Mouse (Mus musculus) heart, embryonic 14.5 days (tissue): Measurements from ENCODE around the gene Etl4. TPM values are rescaled to one million over a fixed set of nuclear protein-coding genes. Genes with fewer than 3 reads are reported as not detected.
"Not testable (repeated sequence)": the region's sequence is repeated elsewhere in the genome, so short reads cannot be mapped to it uniquely, and the experiment has no call there.

ENCODE experiments used
- ATAC-seq: fragments of 200-750 bp; cut with Nextera tagmentation; 2 replicates; pipeline ENCODE4 v1.8.0; 2017; ENCODE audit warnings: low read depth, moderate TSS enrichment; ENCODE audit not compliant: insufficient number of reproducible peaks, insufficient read depth, low FRiP score
- H3K27ac ChIP-seq, 2 experiments: fragments of 200-500 bp in 1 of 2; fragments of 300-500 bp in 1 of 2; sonication (generic) in 1 of 2; replicated peaks in 1 of 2; 2 replicates each; pipeline ENCODE4 v1.5.1; 2012 to 2014; ENCODE audit warnings: low read depth in 2 of 2, low read length in 2 of 2, control low read depth in 1 of 2, mild to moderate bottlenecking in 1 of 2, mixed read lengths in 1 of 2; ENCODE audit not compliant: control insufficient read depth in 1 of 2, insufficient read depth in 1 of 2
- H3K27me3 ChIP-seq: fragments of 300-500 bp; sonication (generic); 2 replicates; pipeline ENCODE4 v1.6.1; 2014; ENCODE audit warnings: mild to moderate bottlenecking, low read length, control low read depth; ENCODE audit not compliant: control insufficient read depth, insufficient read depth
- H3K36me3 ChIP-seq: fragments of 300-500 bp; sonication (generic); 2 replicates; pipeline ENCODE4 v1.6.1; 2014; ENCODE audit warnings: mild to moderate bottlenecking, control low read depth, low read length, mixed read lengths; ENCODE audit not compliant: control insufficient read depth, insufficient read depth
- H3K4me1 ChIP-seq, 2 experiments: fragments of 200-500 bp in 1 of 2; fragments of 300-500 bp in 1 of 2; sonication (generic) in 1 of 2; 2 replicates each; pipeline ENCODE4 v1.6.1; 2012 to 2014; ENCODE audit warnings: low read length in 2 of 2, control low read depth in 1 of 2, mixed read lengths in 1 of 2; ENCODE audit not compliant: control insufficient read depth in 2 of 2, insufficient read depth in 2 of 2
- H3K4me2 ChIP-seq: fragments of 300-500 bp; sonication (generic); 2 replicates; pipeline ENCODE4 v1.6.1; 2014; ENCODE audit warnings: mild to moderate bottlenecking, low read length
- H3K4me3 ChIP-seq, 2 experiments: fragments of 200-500 bp in 1 of 2; fragments of 300-500 bp in 1 of 2; sonication (generic) in 1 of 2; 2 replicates each; pipeline ENCODE4 v1.5.1; 2012 to 2014; ENCODE audit warnings: low read length in 2 of 2, mild to moderate bottlenecking in 2 of 2, control low read depth in 1 of 2, low read depth in 1 of 2, moderate library complexity in 1 of 2; ENCODE audit not compliant: control insufficient read depth in 1 of 2, insufficient read depth in 1 of 2
- H3K9ac ChIP-seq: fragments of 300-500 bp; sonication (generic); 2 replicates; pipeline ENCODE4 v1.6.1; 2014; ENCODE audit warnings: mild to moderate bottlenecking, low read length
- H3K9me3 ChIP-seq: fragments of 300-500 bp; sonication (generic); 2 replicates; pipeline ENCODE4 v1.6.1; 2016; ENCODE audit warnings: low read length, control low read depth; ENCODE audit not compliant: control insufficient read depth
- WGBS: fragments of 180-500 bp; shearing (Covaris S2); extraction: QIAGEN DNeasy Blood & Tissue Kit; methylation state at CpG from one replicate; pipeline ENCODE4 v1.1.7; 2014; 5-methylcytosine and 5-hydroxymethylcytosine counted together
- polyA plus RNA-seq: library from polyadenylated mRNA; unstranded; fragments of >200 nt; fragmentation: Nextera tagmentation; extraction: Ambion mirVana; gene quantifications from 2 replicates; pipeline ENCODE4 v1.2.1, GENCODE M21; 2014

Etl4 gene
- polyA plus RNA-seq, 1 experiment from 2014 or later, result 11.3 TPM

- 40% methylated on average over 5 of the region's 5 CpGs for WGBS
- no peak overlapping the region for H3K4me3 ChIP-seq
- no peaks in the 10 kb centered on the region for H3K9me3 ChIP-seq
- ATAC-seq, result no peak
- H3K27me3 ChIP-seq, result no peaks in the 10 kb centered on the region
- no peaks in the 10 kb centered on the region for H3K36me3 ChIP-seq
- H3K9ac ChIP-seq, result no peak overlapping the region
- H3K4me1 ChIP-seq, result peaks cover 2 to 3% of the 10 kb centered on the region in 2 experiments; a peak in 1 of 4 replicates
- H3K4me2 ChIP-seq, result no peak overlapping the region
- no peak overlapping the region; a peak in 1 of 4 replicates for H3K27ac ChIP-seq
Measured at GRCm38 (mm10) chr2:20167566-20167965, 258.0 kb downstream of the Etl4 start.

GRCm38 (mm10) chr2:20168156-20168555 is 258.6 kb downstream of the Etl4 start:
- 80% methylated on average over 4 of the region's 4 CpGs for WGBS

DNA sequence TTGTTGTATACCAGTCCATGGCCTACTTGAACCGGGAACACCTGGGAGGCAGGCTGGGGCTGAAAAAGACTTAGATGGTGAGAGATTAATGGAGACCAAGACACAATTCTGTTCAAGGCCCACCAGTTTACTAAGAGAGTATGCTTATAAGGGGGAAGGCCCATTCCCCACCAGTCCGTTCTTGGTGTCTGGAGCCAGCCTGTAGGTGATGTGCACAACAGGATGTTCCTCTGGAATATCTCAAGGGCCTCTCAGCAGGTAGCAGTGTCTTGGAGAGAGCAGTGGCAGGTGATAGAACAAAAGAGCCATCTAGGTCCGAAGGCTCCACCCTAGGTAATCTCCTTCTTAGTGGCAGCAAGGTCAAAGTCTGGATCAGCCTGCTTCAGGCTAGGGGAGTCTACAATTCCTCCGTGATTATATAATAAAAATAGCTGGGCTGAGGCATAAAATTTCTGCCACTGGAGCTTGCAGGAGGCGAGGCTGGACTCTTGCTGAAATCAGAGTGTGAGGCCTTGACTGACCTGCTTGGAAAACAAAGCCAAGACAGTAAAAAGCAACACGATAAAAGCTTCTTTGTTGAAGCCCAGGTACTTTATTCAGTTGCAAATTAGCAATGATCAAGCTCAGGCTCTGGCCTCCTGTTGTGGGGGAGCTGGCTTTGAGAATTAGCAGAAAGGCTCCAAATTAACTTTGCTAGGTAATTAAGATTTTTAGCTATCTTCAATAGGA is 267.0 kb downstream of the Etl4 start:
- 70% methylated on average over 6 of the region's 6 CpGs for WGBS
- not testable (repeated sequence) for H3K27ac ChIP-seq, H3K4me1 ChIP-seq, H3K4me2 ChIP-seq, H3K36me3 ChIP-seq, ATAC-seq, H3K9me3 ChIP-seq, H3K4me3 ChIP-seq, H3K9ac ChIP-seq, H3K27me3 ChIP-seq

More at GRCm38 (mm10) chr2:20168156-20168555, 258.6 kb downstream of the Etl4 start:
- no peak overlapping the region for H3K4me3 ChIP-seq
- no peak overlapping the region for H3K27ac ChIP-seq
- no peak overlapping the region for H3K9ac ChIP-seq
- no peak overlapping the region for H3K4me2 ChIP-seq
- H3K27me3 ChIP-seq, result no peaks in the 10 kb centered on the region
- peaks cover 2 to 3% of the 10 kb centered on the region in 2 experiments; a peak in 1 of 4 replicates for H3K4me1 ChIP-seq
- no peak for ATAC-seq
- H3K36me3 ChIP-seq, result no peaks in the 10 kb centered on the region
- no peaks in the 10 kb centered on the region for H3K9me3 ChIP-seq

- not testable (repeated sequence) for H3K27ac ChIP-seq, H3K27me3 ChIP-seq, H3K4me3 ChIP-seq, H3K9ac ChIP-seq, ATAC-seq, H3K4me2 ChIP-seq, H3K9me3 ChIP-seq, H3K36me3 ChIP-seq, H3K4me1 ChIP-seq
- WGBS, result 93% methylated on average over 3 of the region's 3 CpGs
Measured at GRCm38 (mm10) chr2:20177236-20177635, 267.7 kb downstream of the Etl4 start.

- not testable (repeated sequence) for H3K4me1 ChIP-seq, ATAC-seq, H3K4me3 ChIP-seq, H3K36me3 ChIP-seq, H3K9ac ChIP-seq, H3K27ac ChIP-seq, H3K27me3 ChIP-seq, H3K4me2 ChIP-seq, H3K9me3 ChIP-seq
- 77% methylated on average over 5 of the region's 5 CpGs for WGBS
Measured at GRCm38 (mm10) chr2:20180561-20180960, 271.0 kb downstream of the Etl4 start.

DNA sequence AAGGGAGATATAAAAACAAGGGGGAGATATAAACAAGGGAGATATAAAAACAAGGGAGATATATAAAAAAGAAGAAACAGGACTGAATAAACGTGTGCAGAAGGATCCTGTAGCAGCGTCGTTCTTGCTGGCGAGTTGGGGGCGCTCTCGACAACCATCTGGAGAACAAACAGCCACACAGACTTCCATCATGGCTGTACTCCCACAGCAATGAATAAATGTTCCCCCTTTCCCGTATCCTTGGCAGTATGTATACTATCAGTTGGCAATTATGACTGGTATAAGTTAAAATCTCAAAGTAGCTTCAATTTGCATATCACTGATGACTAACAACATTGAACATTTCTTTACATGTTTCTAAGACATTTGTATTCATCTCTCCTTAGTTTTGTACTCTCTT is 277.6 kb downstream of the Etl4 start:
- not testable (repeated sequence) for ATAC-seq, H3K9me3 ChIP-seq, H3K27me3 ChIP-seq, H3K4me2 ChIP-seq, H3K36me3 ChIP-seq, H3K9ac ChIP-seq, H3K4me3 ChIP-seq, H3K27ac ChIP-seq, H3K4me1 ChIP-seq
- WGBS, result 83% methylated on average over 7 of the region's 7 CpGs

DNA sequence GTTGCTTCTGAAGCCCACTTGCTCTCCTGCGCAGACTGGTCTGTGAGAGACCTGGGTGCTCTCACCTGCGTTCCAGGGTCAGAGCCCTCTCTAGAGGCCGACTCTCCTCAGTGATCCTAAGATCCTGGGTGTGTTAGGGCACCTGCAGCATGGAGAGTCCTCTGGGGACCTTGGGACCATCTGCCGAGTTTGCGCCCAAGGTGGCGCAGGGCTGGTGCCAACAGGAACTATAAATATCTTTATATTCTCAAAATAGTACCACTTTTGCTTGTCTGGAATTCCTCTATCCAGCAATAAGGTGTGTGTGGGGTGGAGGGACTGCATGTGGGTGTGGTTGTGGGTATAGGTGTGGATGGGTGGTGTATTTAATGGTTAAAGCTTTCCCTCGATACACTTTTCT is 293.4 kb downstream of the Etl4 start:
- WGBS, result 74% methylated on average over 7 of the region's 7 CpGs
- ATAC-seq, result no peak
- no peaks in the 10 kb centered on the region for H3K9me3 ChIP-seq
- no peak overlapping the region for H3K4me2 ChIP-seq
- H3K4me1 ChIP-seq, result no peaks in the 10 kb centered on the region
- H3K27me3 ChIP-seq, result no peaks in the 10 kb centered on the region
- no peaks in the 10 kb centered on the region for H3K36me3 ChIP-seq
- H3K9ac ChIP-seq, result no peak overlapping the region
- no peak overlapping the region for H3K4me3 ChIP-seq
- H3K27ac ChIP-seq, result no peak overlapping the region

DNA sequence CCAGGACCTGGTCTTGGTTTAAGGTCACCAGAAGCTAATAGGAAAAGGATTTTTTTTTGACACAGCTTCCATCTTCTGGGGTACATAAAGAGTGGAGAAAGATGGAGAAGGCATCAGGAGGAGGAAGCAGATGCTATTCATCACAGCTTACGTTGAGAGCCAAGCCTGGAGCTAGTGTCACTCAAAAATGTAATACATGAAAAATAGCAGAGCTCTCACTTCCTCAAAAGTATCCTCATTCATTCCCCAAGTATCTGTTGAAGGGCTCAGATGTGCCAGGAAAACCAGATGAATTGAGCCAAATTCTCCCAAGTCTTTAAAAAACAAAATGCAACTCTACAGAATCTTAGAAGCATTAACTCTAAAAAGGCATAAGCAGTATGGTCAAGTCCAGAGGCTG is 297.1 kb downstream of the Etl4 start:
- WGBS, result 35% methylated on average over 1 of the region's 1 CpGs
- Histone ChIP-seq H3K27me3 (no peaks in the 10 kb centered on the region), H3K36me3 (no peaks in the 10 kb centered on the region), H3K4me1 (peaks cover 2 to 8% of the 10 kb centered on the region in 2 experiments; a peak in 2 of 4 replicates), H3K4me2 (no peak overlapping the region), H3K27ac (no peak overlapping the region), H3K9ac (no peak overlapping the region), H3K4me3 (no peak overlapping the region), H3K9me3 (no peaks in the 10 kb centered on the region)
- no peak for ATAC-seq
